Mouse (Mus musculus) ES-CJ7 (cell line): ENCODE measurements around the gene Ttc12.
A peak's percentile ranks its signal among the peaks of the same experiment; 100 is the strongest.

Source experiments
- DNase-seq: peaks from one replicate; pipeline ENCODE4 v3.0.0; 2011; ENCODE audit warnings: low read depth, low spot score

Ttc12 gene

DNA sequence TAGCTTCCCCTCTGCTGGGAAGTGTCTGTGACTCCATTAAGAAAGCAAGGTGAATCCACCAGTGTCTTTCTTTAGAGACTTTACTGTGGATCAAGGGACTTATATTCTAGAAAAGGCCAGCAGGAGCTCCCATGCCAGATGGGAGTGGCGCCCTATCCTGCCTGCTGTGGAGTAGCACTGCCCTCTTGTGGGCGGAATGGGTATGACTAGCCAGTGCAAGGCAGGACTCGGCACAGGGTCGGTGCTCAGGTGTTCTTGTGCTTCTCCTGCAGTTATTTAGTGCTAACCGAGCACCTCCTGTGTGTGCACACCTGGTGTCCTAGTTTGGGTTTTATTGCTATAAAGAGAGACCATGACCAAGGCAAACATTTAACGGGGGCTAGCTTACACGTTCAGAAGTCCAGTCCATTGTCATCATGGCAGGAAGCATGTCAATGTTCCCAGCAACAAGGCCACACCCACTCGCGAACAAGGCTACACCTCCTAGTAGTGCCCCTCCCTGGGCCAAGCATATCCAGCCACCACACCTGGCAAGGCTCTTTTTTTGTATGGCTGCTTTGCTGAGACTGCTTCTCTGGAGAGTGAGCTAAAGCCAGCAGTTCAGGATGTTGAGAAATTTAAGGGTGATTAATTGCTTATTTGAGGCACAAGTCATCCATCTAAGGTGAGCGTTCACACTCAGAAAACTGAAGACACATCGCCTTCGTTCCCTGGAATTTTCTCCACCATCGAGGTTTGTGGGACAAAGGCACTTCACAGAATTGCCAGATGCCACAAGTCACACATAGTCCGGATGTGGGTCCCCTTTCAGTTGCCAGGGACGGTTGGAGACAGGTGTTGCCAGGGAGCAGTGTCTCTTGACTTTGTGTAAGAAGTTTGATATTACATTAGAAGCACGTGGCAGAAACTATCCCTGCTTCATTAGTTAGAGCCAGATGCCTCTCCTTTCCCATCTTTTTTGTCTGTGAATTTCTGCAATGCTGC is 3.2 kb upstream of the Ttc12 start:
- DNase-seq = peak; percentile 81

DNA sequence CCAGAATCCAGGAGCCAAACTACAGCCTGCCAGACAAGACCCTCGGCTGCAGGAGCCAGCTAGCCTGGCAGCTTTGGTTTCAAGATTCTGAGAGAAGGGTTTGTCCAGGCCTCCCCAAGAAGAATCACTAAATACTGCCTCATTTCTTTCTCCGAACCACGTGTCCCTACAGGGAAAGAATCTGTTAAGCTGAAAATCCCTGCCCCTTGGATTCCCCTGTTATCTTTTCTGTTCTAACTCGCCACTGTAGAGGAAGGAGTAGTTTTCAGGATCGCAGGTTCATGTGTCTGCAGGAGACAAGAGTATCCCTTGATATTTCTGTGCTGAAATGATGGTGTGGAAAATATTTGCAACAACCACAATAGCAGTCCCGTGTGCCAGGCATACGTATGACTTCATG is 2.2 kb upstream of the Ttc12 start:
- no peak for DNase-seq

DNA sequence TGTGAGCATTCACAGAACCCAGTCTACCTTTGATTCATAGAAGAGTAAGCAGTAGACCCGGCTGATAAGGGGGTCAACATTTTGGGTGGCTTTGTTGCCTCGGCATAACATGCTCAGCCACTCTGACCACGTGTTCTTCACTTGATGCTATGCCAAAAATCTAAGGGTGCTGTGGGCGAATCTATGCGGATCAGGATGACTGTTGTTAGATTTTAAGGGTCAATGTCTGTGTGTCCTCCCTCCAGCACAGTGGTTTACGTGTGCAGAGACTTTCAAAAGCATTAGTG is 1.6 kb upstream of the Ttc12 start:
- DNase-seq = no peak

DNA sequence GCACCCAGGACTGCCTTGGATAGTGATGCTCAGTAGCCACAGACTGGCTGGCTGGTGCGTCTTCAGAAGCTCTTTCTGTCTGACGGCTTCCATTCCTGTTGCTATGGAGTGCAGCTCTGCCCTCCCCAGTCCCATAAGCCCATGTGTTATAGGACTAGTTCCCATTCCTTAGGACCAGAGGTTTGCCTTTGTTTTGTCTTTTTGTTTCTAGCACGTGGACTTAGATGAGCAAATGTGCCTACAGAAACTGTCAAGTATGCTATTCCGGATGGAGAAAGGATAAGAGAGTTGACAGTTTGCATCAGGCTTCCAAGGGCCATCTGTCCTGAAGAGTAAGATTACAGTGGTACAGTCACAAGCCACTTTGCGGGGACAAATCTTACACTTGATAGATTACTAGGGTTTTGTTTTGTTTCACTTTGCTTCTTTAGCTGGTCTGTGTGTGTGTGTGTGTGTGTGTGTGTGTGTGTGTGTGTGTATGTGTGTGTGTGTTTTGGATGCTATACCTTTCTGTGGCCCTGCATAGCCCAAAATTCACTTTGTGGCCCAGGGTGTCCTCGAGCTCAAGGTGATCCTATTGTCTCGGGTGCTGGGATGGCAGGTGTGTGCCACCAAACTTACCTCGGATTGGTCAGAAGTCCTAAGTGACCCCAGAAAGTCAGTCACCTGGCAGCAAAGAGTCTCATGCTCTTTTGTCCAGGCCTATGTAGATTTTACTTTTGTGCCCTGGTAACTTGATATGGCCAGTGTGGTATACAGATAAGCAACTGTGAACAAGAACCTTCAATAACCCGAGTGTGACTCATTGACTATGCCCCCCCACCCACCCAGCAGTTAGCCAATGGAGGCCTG is 1.0 kb upstream of the Ttc12 start:
- no peak for DNase-seq

DNA sequence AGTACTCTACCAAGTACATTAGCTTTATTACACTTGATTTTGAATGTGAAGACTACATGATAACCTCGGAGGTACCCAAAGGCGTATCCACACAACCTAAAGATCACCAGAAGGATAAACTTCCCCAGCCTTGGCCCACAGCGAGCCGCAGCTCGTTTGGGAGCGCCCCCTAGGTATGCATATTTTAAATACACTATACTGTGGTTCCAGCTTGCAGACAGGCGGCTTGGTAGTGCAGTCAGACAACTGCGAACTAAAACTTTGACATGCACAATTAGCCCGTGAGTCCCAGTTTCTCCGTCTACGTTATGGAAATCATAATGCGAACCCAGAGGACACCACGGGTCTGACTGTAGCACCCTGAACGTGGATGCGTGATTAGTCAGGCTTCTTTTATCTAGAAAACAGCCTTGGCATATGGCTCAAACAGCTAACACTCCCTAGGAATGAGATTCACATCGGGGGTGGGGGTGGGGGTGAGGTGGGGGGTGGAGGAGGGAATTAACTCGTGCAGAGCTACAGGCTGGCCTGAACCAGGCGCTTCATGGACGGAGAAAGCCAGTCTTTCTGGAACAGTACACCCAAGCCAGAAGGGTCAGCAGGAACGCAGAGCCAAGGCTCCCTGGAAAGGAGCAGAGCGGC is 654 bp downstream of the Ttc12 start:
- DNase-seq = peak; percentile 69

DNA sequence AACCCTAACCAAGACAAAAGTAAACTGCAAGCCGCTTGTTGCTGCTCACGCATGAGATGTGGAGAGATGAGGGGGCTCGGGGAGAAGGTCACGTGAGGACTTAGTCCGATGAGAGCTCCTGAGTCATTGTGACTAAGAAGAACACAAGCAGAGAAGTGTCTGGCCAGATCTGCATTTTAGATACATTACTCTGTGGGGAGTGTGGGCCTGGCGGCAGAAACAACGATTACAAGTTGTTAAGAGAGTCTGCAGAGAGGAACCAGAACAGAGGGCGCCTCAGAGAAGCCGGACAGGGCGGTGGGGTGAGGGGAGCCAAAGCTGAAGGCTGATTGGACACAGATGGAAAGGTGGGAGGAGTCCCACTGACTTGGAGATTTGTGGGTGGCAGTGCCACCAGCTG is 2.7 kb downstream of the Ttc12 start:
- peak; percentile 70 for DNase-seq

DNA sequence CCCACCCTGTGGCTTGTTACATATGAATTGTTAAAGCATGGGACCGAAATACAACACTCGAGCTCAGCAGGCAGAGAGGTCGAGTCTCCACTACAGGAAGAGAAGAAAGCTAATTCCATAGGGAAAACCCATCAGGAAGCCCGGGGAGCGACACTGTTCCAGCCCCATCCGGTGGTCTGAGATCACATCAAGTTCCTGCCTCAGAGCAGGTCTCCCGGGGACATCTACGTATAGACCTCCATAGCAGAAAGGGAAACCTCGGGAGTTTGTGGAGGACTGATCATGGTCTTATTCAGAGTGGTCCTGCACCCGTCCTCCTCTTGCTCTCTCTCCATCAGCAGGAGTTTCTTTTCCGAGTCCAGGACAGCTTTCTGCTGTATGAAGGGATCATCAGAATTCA is 13.9 kb downstream of the Ttc12 start:
- DNase-seq = no peak

DNA sequence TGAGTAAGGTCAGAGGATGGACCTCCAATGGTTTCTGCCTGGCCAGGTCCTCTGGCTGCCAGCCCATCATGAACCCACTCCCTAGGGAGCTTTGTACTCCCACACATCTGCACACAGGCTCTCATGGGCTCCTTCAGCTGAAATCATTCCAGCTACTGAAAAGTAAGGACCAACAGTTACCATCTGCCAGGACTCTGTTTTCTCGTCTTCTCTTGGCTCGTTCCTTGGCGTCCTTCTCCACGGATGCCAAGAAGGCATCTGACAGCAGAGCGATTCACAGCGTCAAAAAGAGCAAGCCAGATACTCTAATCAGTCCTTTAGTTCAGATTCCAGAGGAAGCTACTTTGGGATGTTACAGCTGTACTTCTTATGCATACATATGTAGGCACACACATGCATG is 15.1 kb downstream of the Ttc12 start:
- no peak for DNase-seq

DNA sequence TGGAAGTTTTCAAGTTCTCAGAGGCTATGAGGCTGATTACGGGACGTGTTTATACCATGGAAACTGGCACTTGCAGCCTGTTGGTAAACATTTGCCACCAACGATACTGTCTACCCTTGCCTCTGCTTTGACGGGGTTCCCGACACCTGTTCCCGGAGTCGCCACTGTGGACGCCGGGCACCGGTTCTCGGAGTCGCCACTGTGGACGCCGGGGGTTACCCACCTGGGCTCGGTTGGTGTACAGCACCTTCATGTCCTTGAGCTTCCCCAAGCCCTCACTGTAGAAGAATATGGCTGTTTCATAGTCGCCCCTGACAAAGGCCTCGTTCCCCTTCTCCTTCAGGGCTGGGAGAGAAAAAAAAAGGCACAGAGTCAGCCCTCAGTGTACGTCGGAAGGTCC is 16.0 kb downstream of the Ttc12 start:
- no peak for DNase-seq

DNA sequence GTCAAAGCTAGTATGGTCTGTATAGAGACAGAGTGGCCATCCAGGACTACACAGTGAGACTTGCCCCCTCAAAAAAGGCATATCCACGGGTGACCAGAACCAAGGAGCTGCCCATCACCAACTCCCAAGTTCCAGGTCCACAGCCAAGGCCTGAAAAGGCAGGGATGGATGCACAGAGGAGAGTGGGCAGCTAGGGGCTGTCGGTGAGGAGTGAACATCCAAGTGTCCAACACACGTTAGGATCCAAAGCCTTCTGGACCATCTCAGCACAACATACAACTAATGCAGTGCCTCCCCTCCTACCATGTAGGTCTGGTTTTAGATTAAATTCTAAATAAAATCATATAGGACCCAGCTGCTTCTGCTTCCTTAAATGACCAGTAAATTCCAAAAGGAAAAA is 29.9 kb downstream of the Ttc12 start:
- DNase-seq = no peak

DNA sequence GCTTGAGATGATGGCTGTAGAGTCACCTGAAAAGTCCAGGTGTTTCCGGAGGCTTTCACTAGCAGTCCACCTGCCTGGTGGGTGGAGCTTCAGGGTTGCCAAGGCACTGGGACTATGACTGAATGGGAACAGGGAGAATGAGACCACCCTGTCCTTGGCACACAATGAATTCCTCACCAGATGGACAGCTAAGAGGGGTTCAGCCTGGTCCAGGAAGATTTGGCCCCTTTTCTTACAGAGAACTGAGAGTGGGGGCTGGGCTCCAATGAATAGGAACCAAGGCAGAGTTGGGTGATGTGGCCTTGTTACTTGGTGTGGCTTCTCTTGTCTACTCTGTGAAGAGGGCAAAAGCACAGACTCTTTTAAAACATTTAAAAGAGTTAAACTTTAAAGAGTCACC is 33.6 kb downstream of the Ttc12 start:
- no peak for DNase-seq

DNA sequence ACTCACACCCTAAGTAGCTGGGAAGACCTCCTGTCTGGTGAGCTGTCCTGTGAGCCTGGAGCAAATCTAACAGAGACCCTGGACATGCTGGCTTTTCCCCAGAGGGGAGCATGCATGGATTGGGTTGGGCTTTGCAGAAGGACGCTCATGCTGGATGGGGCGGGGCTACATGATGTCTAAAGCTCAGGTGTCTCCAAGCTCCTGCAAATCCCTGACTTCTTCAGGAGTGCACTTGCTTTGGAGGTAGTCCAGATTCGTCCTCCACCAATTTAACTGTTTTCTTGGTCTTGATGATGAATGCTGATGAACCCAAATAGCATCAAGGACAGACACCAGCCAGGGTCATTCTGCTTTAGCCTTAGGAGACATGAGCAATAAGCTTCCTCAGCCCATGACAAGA is 35.5 kb downstream of the Ttc12 start:
- DNase-seq = no peak

DNA sequence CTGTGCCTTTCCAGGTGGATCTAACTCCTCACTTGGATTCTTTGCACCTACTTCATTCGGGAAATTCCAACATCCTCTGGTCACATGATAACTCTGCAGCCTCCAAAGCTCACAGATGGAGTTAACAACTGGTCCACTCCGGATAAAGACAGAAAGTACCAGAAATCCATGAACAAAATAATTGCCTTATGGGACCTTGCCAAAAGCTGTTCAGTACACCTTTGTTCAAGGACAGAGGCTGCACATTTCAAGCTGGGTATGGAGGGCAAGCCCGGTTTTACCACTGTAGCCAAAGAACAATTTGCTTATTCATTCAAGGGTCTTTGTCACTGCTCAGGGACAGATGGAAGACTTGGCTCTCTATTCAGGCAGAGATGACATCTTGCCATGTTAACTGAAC is 43.4 kb downstream of the Ttc12 start:
- DNase-seq = no peak

DNA sequence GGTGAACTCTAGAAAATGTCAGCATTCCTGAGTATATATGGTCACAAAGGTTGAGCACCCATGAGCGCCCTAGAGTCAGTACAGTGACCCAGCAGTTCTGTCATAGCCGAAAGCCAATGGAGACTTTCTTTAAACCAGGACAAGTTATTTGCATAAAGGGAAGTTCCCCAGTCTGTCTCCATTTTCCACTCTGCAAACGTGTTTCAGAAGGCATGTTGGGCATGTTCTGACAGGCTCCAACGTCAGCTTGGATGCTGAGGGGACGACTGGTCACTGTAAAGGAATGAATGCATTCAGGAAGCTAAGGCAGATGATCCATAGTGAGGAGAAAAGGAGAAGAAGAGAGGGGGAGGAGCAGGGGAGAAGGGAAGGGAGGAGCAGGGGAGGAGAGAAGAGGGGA is 58.5 kb downstream of the Ttc12 start:
- no peak for DNase-seq

DNA sequence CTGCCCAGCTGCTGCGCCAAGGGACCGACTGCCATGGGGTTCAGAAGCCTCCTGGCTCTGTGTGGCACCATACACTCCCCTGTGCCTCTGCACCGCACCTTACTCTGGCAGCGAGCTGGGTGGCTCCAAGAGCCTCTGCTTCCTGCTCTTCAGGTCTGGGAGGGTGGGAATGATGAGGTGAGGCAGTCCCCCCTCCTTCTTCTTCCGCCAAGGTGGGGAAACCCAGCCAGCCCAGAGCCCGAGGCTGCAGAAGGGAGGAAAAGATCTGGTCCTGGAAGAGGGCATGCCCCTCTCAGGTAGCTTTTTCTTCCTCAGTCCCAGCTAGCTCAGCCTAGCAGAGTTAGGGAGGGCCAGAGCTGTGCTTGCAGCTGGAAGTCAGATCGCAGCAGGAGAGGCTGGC is 59.1 kb downstream of the Ttc12 start, which contains the start of gene Ankk1:
Ankk1 (minus strand) TSS at position 101 of the 400 bp plus-strand sequence.
- DNase-seq = no peak

DNA sequence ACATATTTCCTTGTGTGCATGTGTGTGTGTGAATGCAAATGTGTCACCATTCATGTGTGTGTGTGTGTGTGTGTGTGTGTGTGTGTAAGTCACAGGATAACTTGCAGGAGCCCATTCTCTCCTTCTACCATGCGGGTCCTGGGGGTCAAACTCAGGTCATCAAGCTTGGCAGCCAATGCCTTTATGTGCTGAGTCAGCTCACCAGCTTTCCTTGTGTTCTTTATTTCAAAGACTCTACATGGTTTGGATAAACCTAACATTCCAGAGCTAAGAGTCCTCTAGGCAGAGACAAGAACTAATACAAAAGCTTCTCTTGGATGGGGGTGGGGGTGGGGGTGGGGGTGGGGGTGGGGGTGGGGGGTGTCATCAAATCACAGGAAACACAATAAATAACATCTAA is 60.4 kb downstream of the Ttc12 start:
- DNase-seq = no peak

DNA sequence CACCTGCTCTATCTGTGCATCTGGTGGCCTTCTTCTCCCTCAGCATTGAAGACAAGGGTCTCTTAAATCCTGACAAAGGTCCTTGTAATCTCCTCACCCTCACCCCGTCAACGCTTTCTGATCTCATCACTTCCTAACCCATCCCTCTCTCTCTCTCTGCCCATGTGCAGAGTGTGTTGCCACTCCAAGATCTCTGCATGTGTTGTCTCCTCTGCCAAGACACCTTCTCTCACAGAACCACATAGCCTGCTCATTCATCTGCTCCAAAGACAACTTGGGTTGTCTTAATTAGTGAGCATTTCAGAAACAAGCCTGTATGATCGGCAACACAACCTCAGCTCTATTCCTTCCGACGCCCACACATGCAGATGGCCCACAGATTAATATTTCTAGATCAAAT is 62.2 kb downstream of the Ttc12 start:
- no peak for DNase-seq

DNA sequence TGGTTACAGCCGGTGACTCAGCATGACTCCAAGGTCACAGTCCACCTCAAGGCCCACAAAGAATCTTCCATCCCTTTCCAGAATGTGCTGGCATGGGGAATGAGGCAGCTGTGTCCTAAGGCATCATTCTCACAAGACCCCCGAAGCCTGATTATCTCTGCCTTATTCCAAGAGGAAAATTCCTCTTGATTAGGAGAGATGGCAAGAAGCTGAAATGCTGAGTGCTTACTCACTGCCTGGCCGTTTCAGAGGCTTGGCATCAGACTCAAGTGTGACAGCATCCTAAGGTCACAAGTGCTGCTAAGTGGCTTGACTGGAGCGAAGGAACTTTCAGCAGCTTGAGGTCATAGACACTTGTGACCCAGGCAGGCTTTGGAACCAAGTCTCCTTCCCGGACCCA is 75.4 kb downstream of the Ttc12 start:
- no peak for DNase-seq

DNA sequence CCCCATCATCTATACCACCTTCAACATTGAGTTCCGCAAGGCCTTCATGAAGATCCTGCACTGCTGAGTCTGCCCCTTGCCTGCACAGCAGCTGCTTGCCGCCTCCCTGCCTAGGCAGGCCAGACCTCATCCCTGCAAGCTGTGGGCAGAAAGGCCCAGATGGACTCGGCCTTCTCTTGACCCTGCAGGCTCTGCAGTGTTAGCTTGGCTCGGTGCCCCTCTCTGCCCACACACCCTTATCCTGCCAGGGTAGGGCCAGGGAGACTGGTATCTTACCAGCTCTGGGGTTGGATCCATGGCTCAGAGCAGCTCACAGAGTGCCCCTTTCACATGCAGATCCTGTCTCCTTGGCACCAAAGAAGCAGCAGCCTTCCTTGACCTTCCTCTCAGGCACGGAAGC is 79.0 kb downstream of the Ttc12 start:
- DNase-seq = no peak

DNA sequence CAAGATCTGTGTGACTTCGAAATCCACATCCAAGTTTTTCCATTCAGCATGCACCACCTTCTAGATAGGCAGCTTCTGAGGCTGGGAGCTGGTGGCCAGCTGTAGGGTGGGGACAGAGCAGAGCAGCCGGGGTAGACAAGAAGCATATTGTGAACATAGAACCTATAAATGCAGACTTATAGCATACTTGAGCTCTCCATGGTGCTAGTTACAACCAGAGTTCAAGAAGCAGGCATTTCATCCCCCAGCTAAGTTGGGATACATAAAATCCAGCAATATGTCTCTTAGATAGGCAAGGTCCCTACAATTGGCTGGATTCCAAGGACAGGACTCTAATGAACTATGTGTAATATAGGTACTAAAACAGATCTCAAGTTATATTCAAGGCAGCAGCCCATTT is 82.3 kb downstream of the Ttc12 start:
- DNase-seq = no peak

DNA sequence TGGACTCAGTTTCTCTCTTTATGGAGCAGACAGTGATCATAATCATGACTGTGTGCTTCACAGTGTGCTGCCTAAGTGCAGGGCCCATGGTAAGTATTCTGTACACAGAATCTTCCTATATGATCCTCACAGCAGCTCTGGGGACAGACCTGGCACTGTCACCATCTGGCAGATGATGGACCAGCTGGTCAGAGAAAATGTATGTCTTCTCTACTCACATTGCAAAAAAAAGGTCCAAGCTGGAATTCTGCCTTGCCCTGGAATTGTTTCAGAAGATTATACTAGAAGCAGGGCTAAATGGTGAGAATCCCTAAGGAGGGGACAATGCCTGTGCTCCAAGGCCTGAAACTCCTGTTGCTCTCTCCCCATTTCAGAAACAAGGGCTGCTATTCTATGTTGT is 90.0 kb downstream of the Ttc12 start:
- DNase-seq = no peak

DNA sequence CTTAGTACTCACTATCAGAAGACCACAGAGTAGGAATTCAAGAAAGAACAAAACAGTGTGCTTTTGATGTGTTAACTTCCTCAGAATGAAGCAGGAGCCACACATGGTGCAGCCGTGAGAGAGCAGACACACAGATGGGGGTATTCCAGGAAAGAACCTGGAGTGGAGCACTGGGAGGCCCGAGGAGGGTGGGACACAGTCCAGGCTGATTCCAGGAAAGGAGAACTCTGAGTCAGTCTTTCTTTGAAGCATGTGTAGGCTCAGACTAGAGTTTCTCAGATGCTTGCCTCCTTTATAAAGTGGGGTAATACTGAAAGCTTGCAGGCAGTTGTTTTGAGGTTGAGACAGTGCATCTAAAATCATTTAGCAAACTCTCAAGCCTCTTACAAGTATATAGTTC is 93.8 kb downstream of the Ttc12 start:
- no peak for DNase-seq
